Mouse (Mus musculus) embryonic facial prominence, embryonic 13.5 days (tissue): ENCODE measurements around the gene Calcrl. TPM values are rescaled to one million over a fixed set of nuclear protein-coding genes. Genes with fewer than 3 reads are reported as not detected.
A peak's percentile ranks its signal among the peaks of the same experiment; 100 is the strongest.

Experiments used
- ATAC-seq: fragments of 200-750 bp; cut with Nextera tagmentation; 2 replicates; pipeline ENCODE4 v1.8.0; 2017; ENCODE audit warnings: low read depth; ENCODE audit not compliant: insufficient number of reproducible peaks, insufficient read depth, low FRiP score, low TSS enrichment
- H3K27ac ChIP-seq: fragments of 300-500 bp; sonication (generic); 2 replicates; pipeline ENCODE4 v1.5.1; 2015; ENCODE audit warnings: moderate library complexity, mild to moderate bottlenecking, inconsistent platforms
- H3K27me3 ChIP-seq: fragments of 300-500 bp; sonication (generic); 2 replicates; pipeline ENCODE4 v1.6.1; 2015; ENCODE audit warnings: mild to moderate bottlenecking, inconsistent platforms
- H3K36me3 ChIP-seq: fragments of 300-500 bp; sonication (generic); 2 replicates; pipeline ENCODE4 v1.6.1; 2015; ENCODE audit warnings: mild to moderate bottlenecking, inconsistent platforms
- H3K4me1 ChIP-seq: fragments of 300-500 bp; sonication (generic); 2 replicates; pipeline ENCODE4 v1.6.1; 2015; ENCODE audit warnings: inconsistent platforms
- H3K4me2 ChIP-seq: fragments of 300-500 bp; sonication (generic); 2 replicates; pipeline ENCODE4 v1.6.1; 2015; ENCODE audit warnings: moderate library complexity, mild to moderate bottlenecking, inconsistent platforms
- H3K4me3 ChIP-seq: fragments of 300-500 bp; sonication (generic); 2 replicates; pipeline ENCODE4 v1.5.1; 2015; ENCODE audit warnings: mild to moderate bottlenecking, inconsistent platforms
- H3K9ac ChIP-seq: fragments of 300-500 bp; sonication (generic); 2 replicates; pipeline ENCODE4 v1.6.1; 2015; ENCODE audit warnings: mild to moderate bottlenecking, inconsistent platforms
- H3K9me3 ChIP-seq: fragments of 300-500 bp; sonication (generic); 2 replicates; pipeline ENCODE4 v1.6.1; 2016; ENCODE audit warnings: inconsistent platforms
- WGBS: fragments of 180-500 bp; shearing (Covaris S2); methylation state at CpG from one replicate; pipeline ENCODE4 v1.1.7; 2015; ENCODE audit warnings: mixed read lengths; 5-methylcytosine and 5-hydroxymethylcytosine counted together
- polyA plus RNA-seq: library from polyadenylated mRNA; unstranded; fragments of >200 nt; fragmentation: Nextera tagmentation; extraction: Ambion mirVana; gene quantifications from 2 replicates; pipeline ENCODE4 v1.2.1, GENCODE M21; 2015

The Calcrl gene
- polyA plus RNA-seq, 1 experiment from 2014 or later = 14.7 TPM

GRCm38 (mm10) chr2:84366742-84367141 is 58.5 kb downstream of the Calcrl start:
- no peak overlapping the region for H3K9ac ChIP-seq

GRCm38 (mm10) chr2:84365266-84365665 is 59.9 kb downstream of the Calcrl start:
- H3K4me1 ChIP-seq = no peaks in the 10 kb centered on the region
- no peaks in the 10 kb centered on the region for H3K9me3 ChIP-seq
- H3K4me2 ChIP-seq = no peak overlapping the region
- no peaks in the 10 kb centered on the region for H3K27me3 ChIP-seq
- H3K9ac ChIP-seq = no peak overlapping the region
- no peak overlapping the region for H3K4me3 ChIP-seq
- 79% methylated on average over 3 of the region's 3 CpGs for WGBS
- H3K36me3 ChIP-seq = no peaks in the 10 kb centered on the region
- ATAC-seq = no peak
- no peak overlapping the region for H3K27ac ChIP-seq

More at GRCm38 (mm10) chr2:84366742-84367141, 58.5 kb downstream of the Calcrl start:
- no peak overlapping the region for H3K27ac ChIP-seq
- H3K36me3 ChIP-seq = no peaks in the 10 kb centered on the region
- H3K4me2 ChIP-seq = no peak overlapping the region
- no peak overlapping the region for H3K4me3 ChIP-seq
- ATAC-seq = no peak
- H3K4me1 ChIP-seq = no peaks in the 10 kb centered on the region
- H3K9me3 ChIP-seq = no peaks in the 10 kb centered on the region
- no peaks in the 10 kb centered on the region for H3K27me3 ChIP-seq

GRCm38 (mm10) chr2:84362779-84363719 is 62.2 kb downstream of the Calcrl start:
- H3K27me3 ChIP-seq = no peaks in the 10 kb centered on the region
- ATAC-seq = 0 out of 2 replicates have a peak, but pooled peaks have one; percentile 15
- H3K4me3 ChIP-seq = no peak overlapping the region
- 85% methylated on average over 6 of the region's 6 CpGs for WGBS
- no peaks in the 10 kb centered on the region for H3K4me1 ChIP-seq
- no peaks in the 10 kb centered on the region for H3K9me3 ChIP-seq
- H3K36me3 ChIP-seq = no peaks in the 10 kb centered on the region
- H3K4me2 ChIP-seq = no peak overlapping the region
- H3K9ac ChIP-seq = no peak overlapping the region
- no peak overlapping the region for H3K27ac ChIP-seq

GRCm38 (mm10) chr2:84358690-84359343 is 66.4 kb downstream of the Calcrl start:
- no peaks in the 10 kb centered on the region for H3K36me3 ChIP-seq
- H3K9ac ChIP-seq = no peak overlapping the region
- ATAC-seq = no peak
- H3K4me1 ChIP-seq = no peaks in the 10 kb centered on the region
- H3K4me2 ChIP-seq = no peak overlapping the region
- 58% methylated on average over 3 of the region's 3 CpGs for WGBS
- no peak overlapping the region for H3K4me3 ChIP-seq
- H3K9me3 ChIP-seq = no peaks in the 10 kb centered on the region
- no peak overlapping the region for H3K27ac ChIP-seq
- no peaks in the 10 kb centered on the region for H3K27me3 ChIP-seq

- Histone ChIP-seq H3K4me2 (no peak overlapping the region), H3K4me1 (no peaks in the 10 kb centered on the region), H3K9me3 (no peaks in the 10 kb centered on the region), H3K4me3 (no peak overlapping the region), H3K9ac (no peak overlapping the region), H3K27me3 (no peaks in the 10 kb centered on the region), H3K36me3 (no peaks in the 10 kb centered on the region), H3K27ac (no peak overlapping the region)
- no peak for ATAC-seq
- 74% methylated on average over 4 of the region's 4 CpGs for WGBS
These were observed 69.9 kb downstream of the Calcrl start for GRCm38 (mm10) chr2:84355281-84355680.

- Histone ChIP-seq H3K9me3 (no peaks in the 10 kb centered on the region), H3K4me3 (no peak overlapping the region), H3K4me1 (no peaks in the 10 kb centered on the region), H3K9ac (no peak overlapping the region), H3K4me2 (no peak overlapping the region), H3K27me3 (no peaks in the 10 kb centered on the region), H3K27ac (no peak overlapping the region), H3K36me3 (peaks cover 2% of the 10 kb centered on the region; the same call in 1 of the 2 replicates)
- no peak for ATAC-seq
- WGBS = 76% methylated on average over 2 of the region's 2 CpGs
These were observed 77.8 kb downstream of the Calcrl start for GRCm38 (mm10) chr2:84347376-84347775.

GRCm38 (mm10) chr2:84343756-84344155 is 81.5 kb downstream of the Calcrl start:
- no peaks in the 10 kb centered on the region for H3K9me3 ChIP-seq
- no peak overlapping the region for H3K27ac ChIP-seq
- no peaks in the 10 kb centered on the region for H3K4me1 ChIP-seq
- H3K9ac ChIP-seq = no peak overlapping the region
- WGBS = 47% methylated on average over 2 of the region's 2 CpGs
- peaks cover 2% of the 10 kb centered on the region; the same call in 1 of the 2 replicates for H3K36me3 ChIP-seq
- ATAC-seq = no peak
- H3K4me3 ChIP-seq = no peak overlapping the region
- no peak overlapping the region for H3K4me2 ChIP-seq
- H3K27me3 ChIP-seq = no peaks in the 10 kb centered on the region

- no peaks in the 10 kb centered on the region for H3K36me3 ChIP-seq
- H3K4me2 ChIP-seq = no peak overlapping the region
- no peaks in the 10 kb centered on the region for H3K4me1 ChIP-seq
- no peak overlapping the region for H3K9ac ChIP-seq
- H3K27ac ChIP-seq = no peak overlapping the region
- H3K4me3 ChIP-seq = no peak overlapping the region
- ATAC-seq = no peak
- no peaks in the 10 kb centered on the region for H3K9me3 ChIP-seq
- WGBS = 86% methylated on average over 1 of the region's 1 CpGs
- H3K27me3 ChIP-seq = no peaks in the 10 kb centered on the region
These were observed 87.3 kb downstream of the Calcrl start for GRCm38 (mm10) chr2:84337774-84338450.

GRCm38 (mm10) chr2:84336331-84336730 is 88.9 kb downstream of the Calcrl start:
- no peaks in the 10 kb centered on the region for H3K9me3 ChIP-seq
- no peaks in the 10 kb centered on the region for H3K27me3 ChIP-seq
- H3K9ac ChIP-seq = no peak overlapping the region

GRCm38 (mm10) chr2:84316185-84316805 is 108.9 kb downstream of the Calcrl start:
- Histone ChIP-seq H3K4me1 (no peaks in the 10 kb centered on the region), H3K9me3 (no peaks in the 10 kb centered on the region), H3K9ac (no peak overlapping the region), H3K4me3 (no peak overlapping the region), H3K36me3 (no peaks in the 10 kb centered on the region), H3K27ac (no peak overlapping the region), H3K27me3 (no peaks in the 10 kb centered on the region), H3K4me2 (no peak overlapping the region)
- no peak for ATAC-seq
- WGBS = 76% methylated on average over 4 of the region's 4 CpGs

More at GRCm38 (mm10) chr2:84336331-84336730, 88.9 kb downstream of the Calcrl start:
- no peaks in the 10 kb centered on the region for H3K4me1 ChIP-seq
- no peak overlapping the region for H3K4me2 ChIP-seq
- 70% methylated on average over 4 of the region's 4 CpGs for WGBS
- no peaks in the 10 kb centered on the region for H3K36me3 ChIP-seq
- H3K4me3 ChIP-seq = no peak overlapping the region
- no peak overlapping the region for H3K27ac ChIP-seq
- no peak for ATAC-seq

- H3K36me3 ChIP-seq = no peaks in the 10 kb centered on the region
- H3K4me3 ChIP-seq = no peak overlapping the region
- no peak overlapping the region for H3K27ac ChIP-seq
- no peak for ATAC-seq
- H3K9ac ChIP-seq = no peak overlapping the region
- no peaks in the 10 kb centered on the region for H3K4me1 ChIP-seq
- no peak overlapping the region for H3K4me2 ChIP-seq
- no peaks in the 10 kb centered on the region for H3K27me3 ChIP-seq
- WGBS = 46% methylated on average over 5 of the region's 5 CpGs
- H3K9me3 ChIP-seq = no peaks in the 10 kb centered on the region
These were observed 128.7 kb downstream of the Calcrl start for GRCm38 (mm10) chr2:84296517-84296916.
